Mouse (Mus musculus): ENCODE measurements around the gene Ncstn. TPM values are rescaled to one million over a fixed set of nuclear protein-coding genes. Genes with fewer than 3 reads are reported as not detected.

Ncstn gene
- 10 to 100 TPM; 54.9 to 59.5 TPM for total RNA-seq (2021)
- long read RNA-seq, experiment 1, transcript Ncstn-201 (17 exons, 2,901 nt) = major isoform, 82 of 108 reads
- long read RNA-seq, experiment 1, partial matches to known transcripts = 15 of 108 reads
- long read RNA-seq, experiment 1, other reads (novel, unspliced or antisense) = 10 of 108 reads
- long read RNA-seq, experiment 2, transcript Ncstn-201 (17 exons, 2,901 nt) = major isoform, 81 of 100 reads
- long read RNA-seq, experiment 2, partial matches to known transcripts = 15 of 100 reads
- long read RNA-seq, experiment 2, other reads (novel, unspliced or antisense) = 3 of 100 reads

DNA sequence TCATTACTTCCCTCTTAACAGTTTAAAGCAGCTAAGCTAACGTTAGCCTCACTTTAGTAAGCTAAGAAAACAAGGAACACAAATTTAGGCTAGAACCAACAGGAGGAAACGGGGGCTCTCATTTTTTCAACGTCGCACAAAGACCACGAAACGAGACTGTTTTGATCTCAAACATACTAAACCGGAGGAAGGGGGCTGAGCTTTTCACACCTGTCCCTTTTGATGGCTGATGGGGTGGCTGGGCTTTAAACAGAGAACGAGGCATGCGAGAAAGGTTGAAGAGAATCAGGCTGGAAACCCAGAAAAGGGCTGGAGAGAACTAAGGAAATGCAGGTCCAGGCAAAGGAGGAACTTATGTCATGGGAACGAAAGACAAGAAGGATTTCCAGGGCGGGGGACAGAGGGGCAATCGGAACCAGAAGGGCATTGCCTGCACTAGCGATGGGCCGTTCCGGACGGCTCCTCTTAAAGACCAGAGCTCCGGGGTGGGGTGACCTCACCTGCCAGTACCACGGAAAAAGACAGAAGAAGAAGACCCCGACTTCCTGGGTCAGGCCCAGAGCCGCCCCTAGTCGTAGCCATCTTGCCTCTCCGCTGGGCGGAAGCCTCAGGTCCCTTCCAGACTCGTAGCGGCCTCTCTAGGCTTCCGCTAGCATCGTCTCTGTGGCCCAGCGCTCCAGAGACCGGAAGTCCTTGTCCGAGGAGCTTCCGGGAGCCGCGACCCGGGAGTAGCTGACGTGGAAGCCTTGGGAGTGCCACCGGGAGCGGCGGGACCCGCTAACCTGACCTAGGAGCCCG is at the start of gene Ncstn, which contains the start of gene Copa:
Ncstn (minus strand) TSS at position 695 of the 798 bp plus-strand sequence.
Copa (plus strand) TSS at position 429 of the 798 bp plus-strand sequence.
- DNase-seq = peak; percentile 91 to 94
- intact Hi-C loops (cut with DNase I) = loop anchor here (5.0 kb wide), 1 partner anchor 35 kb away; no protein-coding TSS in a partner anchor

DNA sequence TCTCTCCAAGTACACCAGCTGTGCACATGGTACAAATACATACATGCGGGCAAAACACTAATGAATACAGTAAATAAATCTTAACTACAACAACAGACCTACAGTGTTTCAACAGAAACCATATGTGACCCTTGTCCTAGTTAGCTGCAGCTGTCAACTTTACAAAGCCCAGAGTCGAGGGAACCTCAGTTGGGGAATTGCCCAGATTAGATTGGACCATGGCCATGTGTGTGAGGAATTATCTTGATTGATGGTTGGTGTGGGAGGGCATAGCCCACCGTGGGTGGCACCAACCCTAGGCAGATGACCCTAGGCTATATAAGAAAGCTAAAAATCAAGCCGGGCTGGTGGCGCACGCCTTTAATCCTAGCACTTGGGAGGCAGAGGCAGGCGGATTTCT is 49.7 kb upstream of the Ncstn start:
- DNase-seq = peak in 1 of 2 experiments; percentile 26
- intact Hi-C loops (cut with DNase I) = no loop called here

DNA sequence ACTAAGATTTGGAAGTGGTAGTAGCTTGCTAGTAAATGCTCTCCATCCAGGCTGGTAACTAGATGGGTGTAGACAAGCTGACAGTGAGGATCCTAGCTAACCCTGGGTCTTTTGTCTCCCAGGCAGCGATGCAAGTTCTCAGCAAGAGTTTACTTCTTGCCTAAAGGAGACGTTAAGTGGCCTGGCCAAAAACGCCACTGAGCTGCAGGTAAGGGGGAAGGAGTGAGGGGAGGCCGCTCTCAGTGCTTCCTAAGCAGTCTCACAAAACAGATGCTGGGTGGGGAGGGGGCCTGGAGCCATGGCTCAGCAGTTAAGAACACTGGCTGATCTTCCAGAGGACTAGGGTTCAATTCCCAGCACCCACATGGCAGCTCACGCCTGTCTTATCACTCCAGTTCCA is 47.2 kb upstream of the Ncstn start:
- intact Hi-C loops (cut with DNase I) = loop anchor here (5.0 kb wide), 1 partner anchor 82 kb away; no protein-coding TSS in a partner anchor

GRCm38 (mm10) chr1:172129108-172129507 is 46.5 kb upstream of the Ncstn start:
- intact Hi-C loops (cut with DNase I) = loop anchor here (5.0 kb wide), 1 partner anchor 82 kb away; no protein-coding TSS in a partner anchor
- DNase-seq = peak in 1 of 2 experiments; percentile 28

More for the DNA sequence above, 47.2 kb upstream of the Ncstn start:
- no peak for DNase-seq

DNA sequence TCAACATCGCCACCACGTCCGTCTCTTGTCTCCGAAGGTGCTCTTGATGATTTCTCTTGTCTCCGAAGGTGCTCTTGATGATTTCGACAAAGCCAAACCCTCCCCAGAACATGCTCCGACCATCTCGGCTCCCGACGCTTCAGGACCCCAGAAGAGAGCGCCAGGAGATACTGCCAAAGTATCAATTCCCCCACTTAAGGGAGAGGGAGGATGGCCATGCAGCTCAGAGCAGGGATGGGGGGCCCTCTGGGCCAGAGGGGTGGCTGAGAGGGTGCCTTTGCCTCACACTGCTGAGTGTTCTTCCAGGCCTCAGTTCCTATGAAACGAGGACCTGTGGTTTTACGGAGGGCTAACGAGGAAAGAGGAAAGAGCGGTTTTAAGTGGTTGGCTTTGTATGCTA is 46.0 kb upstream of the Ncstn start:
- DNase-seq = no peak
- intact Hi-C loops (cut with DNase I) = loop anchor here (5.0 kb wide), 1 partner anchor 81 kb away; no protein-coding TSS in a partner anchor

DNA sequence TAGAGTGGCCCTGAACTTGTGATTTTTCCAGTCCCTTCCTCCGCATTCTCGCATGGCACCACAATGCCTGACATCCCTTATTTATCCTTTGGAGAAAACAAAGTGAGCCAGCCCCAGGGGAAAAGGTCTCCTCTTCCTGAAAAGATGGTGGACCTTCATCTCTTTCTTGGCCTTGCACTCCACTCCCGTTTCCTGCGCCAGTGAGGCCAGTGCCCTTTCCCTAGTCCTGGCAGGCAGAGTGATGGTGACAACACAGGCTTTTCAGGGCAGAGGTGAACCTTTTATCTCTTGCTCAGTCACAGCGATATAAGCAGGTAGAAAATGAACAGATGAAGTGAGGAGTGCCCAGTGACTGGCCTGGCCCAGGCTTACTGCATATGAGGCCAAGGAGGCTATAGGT is 44.9 kb upstream of the Ncstn start:
- intact Hi-C loops (cut with DNase I) = loop anchor here (5.0 kb wide), 1 partner anchor 80 kb away; no protein-coding TSS in a partner anchor
- DNase-seq = no peak

DNA sequence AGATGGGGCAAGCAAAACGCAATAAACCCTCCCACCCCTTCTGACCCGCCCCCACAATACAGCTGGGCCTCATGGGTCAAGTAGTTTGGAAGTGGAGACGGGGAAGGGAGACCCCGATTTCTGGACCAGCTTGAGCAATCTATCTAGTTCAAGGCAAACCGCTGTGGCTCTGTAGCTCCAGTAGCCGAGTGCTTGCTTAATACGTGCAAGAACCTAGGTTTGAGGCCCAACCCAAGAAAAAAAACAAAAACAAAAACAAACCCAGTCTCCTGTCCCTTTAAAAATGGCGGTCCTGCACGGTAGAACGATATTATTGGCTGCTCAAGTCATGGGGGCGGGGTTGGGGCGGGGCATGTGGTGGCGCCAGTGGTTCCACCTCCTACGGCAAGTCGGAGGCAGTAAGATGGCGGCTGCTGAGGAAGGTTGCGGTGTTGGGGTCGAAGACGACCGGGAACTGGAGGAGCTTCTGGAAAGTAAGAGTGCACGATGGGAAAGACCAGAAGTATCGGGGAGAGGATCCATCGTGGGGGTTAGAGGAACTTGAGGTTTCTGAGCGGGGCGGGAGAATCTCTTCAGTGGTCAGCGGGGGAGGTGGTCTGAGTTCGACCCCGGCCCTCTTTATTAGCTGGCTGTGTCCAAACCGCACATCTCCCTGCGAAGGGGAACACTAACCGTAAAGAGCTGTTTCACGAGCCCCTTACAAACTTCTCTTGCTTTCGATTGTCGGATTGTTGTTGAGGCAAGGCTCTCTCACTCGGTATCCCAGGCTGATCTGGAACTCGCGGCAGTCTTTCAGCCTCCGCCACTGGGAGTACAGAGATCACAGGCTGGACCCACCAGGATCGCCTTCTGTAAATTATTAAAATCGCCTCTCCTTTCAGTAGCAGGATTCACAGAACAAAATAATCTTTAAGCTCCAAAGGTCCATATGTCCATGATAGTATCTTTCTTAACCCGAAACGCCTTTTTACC is 44.1 kb upstream of the Ncstn start, which contains the start of gene Pex19:
Pex19 (plus strand) TSS at position 380 of the 972 bp plus-strand sequence.
- intact Hi-C loops (cut with DNase I) = loop anchor here (5.0 kb wide), 1 partner anchor 79 kb away; no protein-coding TSS in a partner anchor
- DNase-seq = peak; percentile 72 to 79

GRCm38 (mm10) chr1:172124572-172124971 is 42.0 kb upstream of the Ncstn start:
- intact Hi-C loops (cut with DNase I) = no loop called here
- DNase-seq = no peak

GRCm38 (mm10) chr1:172122671-172123070 is 40.1 kb upstream of the Ncstn start:
- no peak for DNase-seq
- intact Hi-C loops (cut with DNase I) = no loop called here

DNA sequence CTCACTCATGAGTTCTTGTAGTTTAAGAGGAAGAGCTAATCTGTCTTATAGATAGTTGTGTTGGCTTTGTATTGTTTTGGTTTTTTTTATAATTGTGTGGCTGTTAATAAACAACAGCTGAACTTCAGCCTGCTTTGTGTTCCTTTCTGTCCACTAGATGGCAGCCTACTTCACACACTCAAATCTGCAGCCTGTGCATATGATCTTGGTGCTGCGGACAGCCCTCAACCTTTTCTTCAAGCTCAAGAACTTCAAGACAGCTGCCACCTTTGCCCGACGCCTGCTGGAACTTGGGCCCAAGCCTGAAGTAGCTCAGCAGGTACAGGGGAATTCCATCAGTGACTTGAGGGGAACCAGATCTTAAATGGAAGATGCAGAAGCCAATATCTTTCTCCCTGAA is 37.1 kb upstream of the Ncstn start:
- intact Hi-C loops (cut with DNase I) = no loop called here
- peak in 1 of 2 experiments; percentile 45 for DNase-seq

DNA sequence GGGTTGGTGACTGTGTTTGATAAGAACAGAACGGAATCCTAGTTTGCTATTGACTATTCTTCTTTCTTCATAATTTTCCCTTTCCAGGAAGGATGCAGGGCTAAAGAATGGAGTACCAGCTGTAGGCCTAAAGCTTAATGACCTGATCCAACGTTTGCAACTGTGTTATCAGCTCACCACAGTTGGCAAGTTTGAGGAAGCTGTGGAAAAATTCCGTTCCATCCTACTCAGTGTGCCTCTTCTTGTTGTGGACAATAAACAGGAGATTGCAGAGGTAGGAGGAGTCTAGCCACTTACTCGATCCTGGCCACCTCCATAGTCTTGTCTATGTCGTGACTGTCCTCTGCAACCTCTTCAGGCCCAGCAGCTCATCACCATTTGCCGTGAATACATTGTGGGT is 36.5 kb upstream of the Ncstn start:
- no peak for DNase-seq
- intact Hi-C loops (cut with DNase I) = no loop called here

DNA sequence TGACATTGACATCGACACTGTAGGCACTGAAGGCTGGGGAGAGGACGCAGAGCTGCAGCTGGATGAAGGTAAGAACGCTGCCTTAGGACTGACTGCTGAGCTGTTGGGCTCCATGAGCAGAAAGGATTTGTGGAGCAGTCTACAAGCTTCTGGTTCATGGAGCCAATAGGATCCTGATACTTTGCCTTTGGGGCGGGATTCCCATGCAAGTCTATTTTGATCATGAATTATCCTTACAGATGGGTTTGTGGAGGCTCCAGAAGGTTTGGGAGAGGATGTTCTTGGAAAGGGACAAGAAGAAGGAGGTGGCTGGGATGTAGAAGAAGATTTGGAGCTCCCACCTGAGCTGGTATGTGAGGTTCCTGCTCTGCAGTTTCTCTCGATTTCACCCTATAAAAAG is 34.4 kb upstream of the Ncstn start:
- intact Hi-C loops (cut with DNase I) = no loop called here

DNA sequence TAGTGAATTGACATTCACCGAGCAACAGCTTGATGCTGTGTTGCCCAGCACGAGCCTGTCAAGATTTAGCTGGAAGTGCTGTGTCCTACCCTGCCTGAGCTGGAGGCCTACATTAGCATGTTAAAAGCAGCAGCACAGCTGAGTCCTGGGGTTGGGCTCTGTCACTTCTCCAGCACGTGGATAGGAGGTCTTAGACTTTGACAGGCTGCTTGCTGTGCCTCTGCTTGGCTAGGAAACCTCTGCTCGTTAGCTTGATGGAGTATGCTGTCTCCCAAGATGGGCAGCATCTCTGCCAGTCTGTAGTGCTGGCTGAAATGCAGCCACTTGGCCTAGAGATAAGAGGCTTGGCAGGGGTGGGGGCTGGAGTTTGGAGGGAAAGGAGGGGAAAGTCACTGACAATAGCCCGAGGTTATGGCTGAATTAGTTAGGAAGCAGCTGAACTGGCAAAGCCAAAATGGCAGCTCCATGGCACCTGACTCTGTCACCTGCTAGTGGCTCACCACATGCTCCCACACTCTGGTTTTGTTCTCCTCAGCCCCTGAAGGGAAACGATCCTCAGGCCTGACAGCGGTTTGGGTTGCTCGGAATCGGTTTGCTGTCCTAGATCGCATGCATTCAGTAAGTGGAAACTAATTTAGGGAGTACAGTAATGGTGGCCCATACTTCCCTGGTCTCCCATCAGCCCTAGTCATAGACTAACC is 25.3 kb upstream of the Ncstn start:
- no peak for DNase-seq
- intact Hi-C loops (cut with DNase I) = no loop called here

More for the DNA sequence above, 34.4 kb upstream of the Ncstn start:
- no peak for DNase-seq

- no peak for DNase-seq
- intact Hi-C loops (cut with DNase I) = no loop called here
Observed at GRCm38 (mm10) chr1:172105101-172105500, 22.5 kb upstream of the Ncstn start.

DNA sequence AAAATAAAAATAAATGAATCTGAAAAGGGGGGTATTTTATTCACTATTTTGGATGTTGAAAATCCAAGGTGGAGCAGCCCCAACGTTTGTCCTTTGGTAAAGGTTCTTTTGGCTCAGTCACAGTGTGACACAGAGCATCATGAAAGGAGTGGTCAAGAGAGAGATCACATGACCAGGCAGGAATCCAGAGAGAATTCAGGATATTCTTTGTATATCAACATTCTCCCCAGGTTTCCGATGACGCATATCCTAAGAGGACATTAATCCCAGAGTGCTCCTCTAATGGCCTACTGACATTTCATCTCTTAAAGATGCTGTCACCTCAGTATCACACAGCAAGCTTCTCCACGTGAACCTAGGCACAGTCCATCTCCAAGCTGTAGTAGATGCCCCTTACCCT is 21.0 kb upstream of the Ncstn start:
- DNase-seq = no peak
- intact Hi-C loops (cut with DNase I) = loop anchor here (5.0 kb wide), 1 partner anchor 56 kb away; no protein-coding TSS in a partner anchor

- intact Hi-C loops (cut with DNase I) = loop anchor here (5.0 kb wide), 1 partner anchor 52 kb away; no protein-coding TSS in a partner anchor
- DNase-seq = no peak
Observed at GRCm38 (mm10) chr1:172099325-172100033, 16.9 kb upstream of the Ncstn start.

GRCm38 (mm10) chr1:172095202-172095601 is 12.6 kb upstream of the Ncstn start:
- intact Hi-C loops (cut with DNase I) = no loop called here
- no peak for DNase-seq

- intact Hi-C loops (cut with DNase I) = no loop called here
- DNase-seq = no peak
Observed at GRCm38 (mm10) chr1:172094295-172094694, 11.7 kb upstream of the Ncstn start.

All from heart, postnatal 14 days (tissue).